Mouse (Mus musculus) heart, postnatal 0 days (tissue): Measurements from ENCODE around the gene Cpvl. TPM values are rescaled to one million over a fixed set of nuclear protein-coding genes. Genes with fewer than 3 reads are reported as not detected.

Experiments used
- ATAC-seq: fragments of 200-750 bp; cut with Nextera tagmentation; 2 replicates; pipeline ENCODE4 v1.8.0; 2017; ENCODE audit warnings: low read depth, moderate number of reproducible peaks, moderate library complexity; ENCODE audit not compliant: insufficient read depth
- DNase-seq: peaks from one replicate; pipeline ENCODE4 v3.0.0-alpha.2; 2016; ENCODE audit warnings: low spot score
- H3K27ac ChIP-seq: fragments of 300-500 bp; sonication (generic); 2 replicates; pipeline ENCODE4 v1.5.1; 2014; ENCODE audit warnings: low read depth, mild to moderate bottlenecking
- H3K27me3 ChIP-seq: fragments of 300-500 bp; sonication (generic); 2 replicates; pipeline ENCODE4 v1.6.1; 2014; ENCODE audit warnings: low read length, mixed read lengths; ENCODE audit not compliant: control insufficient read depth, insufficient read depth
- H3K36me3 ChIP-seq: fragments of 300-500 bp; sonication (generic); replicated peaks from 2 replicates; pipeline ENCODE4 v1.6.1; 2014; ENCODE audit warnings: low read length, mixed read lengths; ENCODE audit not compliant: control insufficient read depth, insufficient read depth
- H3K4me1 ChIP-seq: fragments of 300-500 bp; sonication (generic); 2 replicates; pipeline ENCODE4 v1.6.1; 2014; ENCODE audit warnings: antibody characterized with exemption; ENCODE audit not compliant: control insufficient read depth, insufficient read depth
- H3K4me2 ChIP-seq: fragments of 300-500 bp; sonication (generic); 2 replicates; pipeline ENCODE4 v1.6.1; 2014; ENCODE audit warnings: low read depth, mild to moderate bottlenecking, low read length, moderate library complexity
- H3K4me3 ChIP-seq: fragments of 300-500 bp; sonication (generic); 2 replicates; pipeline ENCODE4 v1.5.1; 2014; ENCODE audit warnings: low read depth, low read length
- H3K9ac ChIP-seq: fragments of 300-500 bp; sonication (generic); replicated peaks from 2 replicates; pipeline ENCODE4 v1.6.1; 2014; ENCODE audit warnings: low read depth, low read length, mixed read lengths
- H3K9me3 ChIP-seq: fragments of 300-500 bp; sonication (generic); replicated peaks from 2 replicates; pipeline ENCODE4 v1.6.1; 2016; ENCODE audit warnings: low read length; ENCODE audit not compliant: control insufficient read depth
- CTCF ChIP-seq: IDR thresholded peaks from 2 replicates; pipeline ENCODE4 v1.5.1; 2016; ENCODE audit warnings: antibody characterized with exemption, control low read depth, low read depth
- EP300 ChIP-seq: IDR thresholded peaks from 2 replicates; pipeline ENCODE4 v1.6.1; 2016; ENCODE audit warnings: antibody characterized with exemption, low read depth
- WGBS: fragments of 180-500 bp; shearing (Covaris S2); extraction: QIAGEN DNeasy Blood & Tissue Kit; methylation state at CpG from one replicate; pipeline ENCODE4 v1.1.7; 2014; 5-methylcytosine and 5-hydroxymethylcytosine counted together
- polyA plus RNA-seq: library from polyadenylated mRNA; unstranded; fragments of >200 nt; fragmentation: Nextera tagmentation; extraction: Ambion mirVana; gene quantifications from 2 replicates; pipeline ENCODE4 v1.2.1, GENCODE M21; 2015
- total RNA-seq: library from RNA; depleted of rRNA; stranded (reverse); fragments of >200 nt; gene quantifications from 2 replicates; pipeline ENCODE4 v1.2.3, GENCODE M21; 2014; ENCODE audit warnings: low replicate concordance; rRNA removed

Gene Cpvl
- total and polyA plus RNA-seq, 2 experiments from 2014 or later = not detected

DNA sequence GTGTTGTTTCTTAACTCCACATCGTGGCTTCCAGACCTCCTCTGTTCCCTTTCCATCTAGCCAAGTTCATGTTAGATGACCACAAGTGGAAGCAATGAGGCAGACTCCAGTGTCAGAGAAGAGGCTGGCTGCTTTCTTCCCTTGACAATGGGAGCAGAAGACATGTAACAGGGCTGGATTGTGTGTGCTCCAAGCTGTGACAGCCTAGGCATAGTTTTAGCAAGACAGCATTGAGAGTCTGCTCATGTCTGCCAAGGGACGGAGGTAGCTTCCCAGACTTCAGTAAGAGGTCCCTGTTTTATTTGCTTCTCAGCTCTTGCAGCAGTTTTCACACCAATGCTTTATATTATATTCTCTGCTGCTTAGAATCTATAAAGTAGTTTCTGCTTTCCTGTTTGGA, 124.2 kb downstream of the Cpvl start:
- Histone ChIP-seq H3K27ac (no peak overlapping the region), H3K36me3 (no peaks in the 10 kb centered on the region), H3K9ac (no peak overlapping the region), H3K4me2 (no peak overlapping the region), H3K4me1 (no peaks in the 10 kb centered on the region), H3K9me3 (no peaks in the 10 kb centered on the region), H3K4me3 (no peak overlapping the region), H3K27me3 (no peaks in the 10 kb centered on the region)
- WGBS = 64% methylated on average over 2 of the region's 2 CpGs
- ATAC-seq = no peak
- no peak for DNase-seq
- TF ChIP-seq EP300 = no peak
- no peak for TF ChIP-seq CTCF

DNA sequence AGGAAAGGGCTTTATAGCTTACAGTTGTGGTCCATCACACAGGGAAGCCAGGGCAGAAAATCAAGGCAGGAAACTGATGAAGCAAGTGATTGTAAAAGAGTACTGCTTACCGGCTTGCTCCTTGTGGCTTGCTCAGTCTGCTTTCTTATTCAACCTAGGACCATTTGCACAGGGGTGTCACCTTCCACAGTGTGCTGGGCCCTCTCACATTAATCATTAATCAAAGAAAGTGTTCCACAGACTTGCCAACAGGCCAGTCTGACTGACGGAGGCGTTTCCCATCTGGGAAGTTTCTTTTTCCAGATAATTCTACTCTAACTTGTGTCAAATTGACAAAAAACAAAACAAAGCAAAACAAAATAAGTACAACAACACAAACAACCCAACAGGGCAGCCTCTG, 124.9 kb downstream of the Cpvl start:
- no peak overlapping the region for H3K9ac ChIP-seq
- H3K4me3 ChIP-seq = no peak overlapping the region
- no peak overlapping the region for H3K4me2 ChIP-seq
- H3K27ac ChIP-seq = no peak overlapping the region
- H3K36me3 ChIP-seq = no peaks in the 10 kb centered on the region
- ATAC-seq (no peak), DNase-seq (no peak)
- 78% methylated on average over 3 of the region's 3 CpGs for WGBS
- H3K9me3 ChIP-seq = no peaks in the 10 kb centered on the region
- H3K4me1 ChIP-seq = no peaks in the 10 kb centered on the region
- TF ChIP-seq CTCF = no peak
- H3K27me3 ChIP-seq = no peaks in the 10 kb centered on the region

DNA sequence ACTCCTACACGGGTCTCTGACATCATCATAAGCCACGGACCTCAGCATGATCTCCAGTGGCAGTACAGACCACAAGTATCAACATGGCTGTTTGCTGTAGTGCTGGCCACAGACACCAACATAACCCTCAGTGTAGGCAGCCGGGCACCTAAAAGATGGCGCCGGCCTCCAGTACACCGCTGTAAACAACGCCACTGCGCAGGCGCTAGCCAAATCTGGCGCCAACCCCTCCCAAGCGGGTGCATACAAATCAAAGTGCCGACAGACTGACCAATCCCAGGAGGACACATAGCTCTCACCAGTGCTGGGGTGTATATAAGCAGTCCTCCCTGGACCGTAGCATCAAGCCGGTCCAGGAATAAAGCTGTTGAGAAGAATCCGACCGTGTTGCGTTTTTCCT, 133.8 kb downstream of the Cpvl start:
- no peak overlapping the region for H3K4me3 ChIP-seq
- DNase-seq (no peak), ATAC-seq (no peak)
- no peaks in the 10 kb centered on the region for H3K4me1 ChIP-seq
- 88% methylated on average over 17 of the region's 17 CpGs for WGBS
- no peak overlapping the region for H3K27ac ChIP-seq
- H3K4me2 ChIP-seq = no peak overlapping the region
- H3K36me3 ChIP-seq = no peaks in the 10 kb centered on the region
- TF ChIP-seq CTCF (no peak), EP300 (no peak)
- no peaks in the 10 kb centered on the region for H3K9me3 ChIP-seq
- H3K27me3 ChIP-seq = no peaks in the 10 kb centered on the region
- H3K9ac ChIP-seq = no peak overlapping the region

DNA sequence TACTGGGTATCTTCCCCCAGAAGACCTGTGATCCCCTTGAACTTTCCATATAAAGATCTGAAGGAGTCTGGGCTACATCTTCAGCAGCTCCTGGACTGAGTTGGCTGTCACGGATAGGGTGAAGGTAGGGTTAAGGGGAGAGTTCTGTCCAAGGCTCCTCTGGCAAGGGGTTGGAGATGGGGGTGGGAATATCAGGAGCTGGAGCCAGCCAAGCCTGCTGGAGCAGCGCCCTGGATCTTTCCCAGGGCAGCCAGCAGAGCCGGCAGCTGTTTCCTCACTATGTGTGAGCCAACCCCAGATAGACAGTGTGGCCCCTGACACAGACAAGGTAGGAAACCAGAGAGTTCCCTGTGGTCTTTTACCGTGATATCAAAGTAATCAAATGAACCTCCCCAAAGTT, 153.3 kb downstream of the Cpvl start:
- Histone ChIP-seq H3K27ac (no peak overlapping the region), H3K4me1 (no peaks in the 10 kb centered on the region), H3K9ac (no peak overlapping the region), H3K27me3 (peaks cover 25% of the 10 kb centered on the region), H3K36me3 (no peaks in the 10 kb centered on the region), H3K4me3 (no peak overlapping the region), H3K4me2 (no peak overlapping the region), H3K9me3 (peaks cover under 1% of the 10 kb centered on the region; the same call in 1 of the 2 replicates)
- ATAC-seq = no peak
- no peak for DNase-seq
- WGBS = 26% methylated on average over 4 of the region's 4 CpGs
- TF ChIP-seq EP300 (no peak), CTCF (no peak)

Other genes starting within 250 kb of the Cpvl start
- gene Tril, start 157.8 kb downstream of the Cpvl start, total RNA-seq = 6.4 and 8.4 TPM in 2 replicates
- gene Tril, start 157.8 kb downstream of the Cpvl start, polyA plus RNA-seq = 3.5 and 3.9 TPM in 2 replicates
- gene Chn2, start 60.9 kb upstream of the Cpvl start, total RNA-seq = 1.0 and 12.2 TPM in 2 replicates
- gene Chn2, start 60.9 kb upstream of the Cpvl start, polyA plus RNA-seq = 2.0 and 2.6 TPM in 2 replicates